Mouse (Mus musculus) embryonic stem cell, embryonic (primary cell): ENCODE results near the gene Ccdc181.

Experiments used
- CTCF ChIA-PET, 4 experiments: fragments of 300-600 bp in 2 of 4; fragments of 350-600 bp in 2 of 4; sonication (Branson Sonifier 250); formaldehyde crosslinking; loops; one replicate each; lab custom pipeline; 2022; ENCODE audit warnings: inconsistent platforms in 2 of 4; lab: Charles Lee
- POLR2A ChIA-PET, 4 experiments: fragments of 300-600 bp in 2 of 4; fragments of 350-600 bp in 2 of 4; sonication (Branson Sonifier 250); formaldehyde crosslinking; loops; one replicate each; lab custom pipeline; 2022; ENCODE audit warnings: antibody characterized with exemption in 4 of 4, inconsistent platforms in 1 of 4; lab: Charles Lee

Ccdc181 gene

GRCm38 (mm10) chr1:164316697-164317096, 41.3 kb downstream of the Ccdc181 start:
- ChIA-PET POLR2A (interaction anchor here in 3 of 4 experiments (0.7 to 1.6 kb wide), 7 partner anchors 9 to 312 kb away, joined by 3 to 6 read pairs (median 4); partner anchors contain the start of genes Blzf1 (in 2 of the 3) and Slc19a2 (in 1 of the 3)), CTCF (interaction anchor here (0.5 to 2.6 kb wide), 45 partner anchors 9 to 1425 kb away, joined by 3 to 22 read pairs (median 4); partner anchors contain the start of genes Blzf1 (in 3 of the 4), Atp1b1 (in 1 of the 4), Ccdc181 (in 1 of the 4) and F5 (in 1 of the 4))

- ChIA-PET CTCF (interaction anchor here in 3 of 4 experiments (0.6 to 2.6 kb wide), 17 partner anchors 10 to 803 kb away, joined by 3 to 22 read pairs (median 4); partner anchors contain the start of gene F5 (in 1 of the 3)), POLR2A (interaction anchor here in 2 of 4 experiments (1.4 to 1.6 kb wide), 3 partner anchors 10 to 61 kb away, joined by 3 to 6 read pairs (median 3); partner anchors contain the start of gene Blzf1 (in 1 of the 2))
Observed at GRCm38 (mm10) chr1:164317261-164317660, 41.9 kb downstream of the Ccdc181 start.

- ChIA-PET CTCF (no interaction called here), POLR2A (interaction anchor here in 2 of 4 experiments (0.5 to 1.4 kb wide), 3 partner anchors 11 to 59 kb away, joined by 3 to 12 read pairs (median 3); partner anchors contain the start of gene Blzf1 (in 1 of the 2))
Observed at GRCm38 (mm10) chr1:164318474-164318873, 43.1 kb downstream of the Ccdc181 start.

- CTCF ChIA-PET = interaction anchor here in 2 of 4 experiments (0.6 to 1.1 kb wide), 2 partner anchors 135 to 801 kb away, joined by 4 to 5 read pairs; no protein-coding TSS in a partner anchor
Observed at GRCm38 (mm10) chr1:164319542-164320140, 44.3 kb downstream of the Ccdc181 start.

GRCm38 (mm10) chr1:164320731-164321130, 45.3 kb downstream of the Ccdc181 start:
- ChIA-PET CTCF (interaction anchor here in 3 of 4 experiments (0.6 to 1.1 kb wide), 3 partner anchors 76 to 812 kb away, joined by 3 to 4 read pairs (median 4); no protein-coding TSS in a partner anchor), POLR2A (interaction anchor here in 3 of 4 experiments (0.5 to 2.6 kb wide), 18 partner anchors 8 to 812 kb away, joined by 3 to 13 read pairs (median 5); partner anchors contain the start of genes Atp1b1 (in 2 of the 3) and Blzf1 (in 2 of the 3))

More at GRCm38 (mm10) chr1:164319542-164320140, 44.3 kb downstream of the Ccdc181 start:
- POLR2A ChIA-PET = interaction anchor here (0.5 to 2.6 kb wide), 15 partner anchors 8 to 813 kb away, joined by 3 to 13 read pairs (median 4); partner anchors contain the start of gene Blzf1 (in 3 of the 4)

GRCm38 (mm10) chr1:164321408-164321807, 46.0 kb downstream of the Ccdc181 start:
- POLR2A ChIA-PET = interaction anchor here in 3 of 4 experiments (0.5 to 2.6 kb wide), 15 partner anchors 9 to 830 kb away, joined by 3 to 9 read pairs (median 5); partner anchors contain the start of genes Atp1b1 (in 2 of the 3) and Blzf1 (in 1 of the 3)
- CTCF ChIA-PET = no interaction called here

GRCm38 (mm10) chr1:164322987-164323650, 47.7 kb downstream of the Ccdc181 start:
- CTCF ChIA-PET = interaction anchor here in 1 of 4 experiments (0.6 kb wide), 1 partner anchor 280 kb away, joined by 3 read pairs; no protein-coding TSS in a partner anchor
- POLR2A ChIA-PET = interaction anchor here in 2 of 4 experiments (0.6 to 1.3 kb wide), 5 partner anchors 10 to 135 kb away, joined by 3 to 5 read pairs (median 3); partner anchors contain the start of genes Atp1b1 (in 1 of the 2), Blzf1 (in 1 of the 2) and Ccdc181 (in 1 of the 2)

- POLR2A ChIA-PET = no interaction called here
- CTCF ChIA-PET = interaction anchor here in 3 of 4 experiments (0.6 to 0.7 kb wide), 4 partner anchors 9 to 1265 kb away, joined by 3 to 6 read pairs (median 4); no protein-coding TSS in a partner anchor
Observed at GRCm38 (mm10) chr1:164324221-164324620, 48.8 kb downstream of the Ccdc181 start.

- POLR2A ChIA-PET = no interaction called here
- CTCF ChIA-PET = interaction anchor here (0.6 to 1.1 kb wide), 5 partner anchors 8 to 1265 kb away, joined by 3 to 6 read pairs (median 4); no protein-coding TSS in a partner anchor
Observed at GRCm38 (mm10) chr1:164324878-164325277, 49.5 kb downstream of the Ccdc181 start.

- POLR2A ChIA-PET = interaction anchor here in 2 of 4 experiments (0.5 to 1.0 kb wide), 3 partner anchors 19 to 337 kb away, joined by 3 to 5 read pairs (median 3); no protein-coding TSS in a partner anchor
Observed at GRCm38 (mm10) chr1:164326600-164327155, 51.3 kb downstream of the Ccdc181 start.

GRCm38 (mm10) chr1:164327764-164328163, 52.4 kb downstream of the Ccdc181 start:
- POLR2A ChIA-PET = interaction anchor here in 2 of 4 experiments (0.6 to 1.4 kb wide), 5 partner anchors 8 to 785 kb away, joined by 3 to 4 read pairs (median 4); partner anchors contain the start of gene Atp1b1 (in 1 of the 2)

More at GRCm38 (mm10) chr1:164326600-164327155, 51.3 kb downstream of the Ccdc181 start:
- CTCF ChIA-PET = interaction anchor here in 3 of 4 experiments (1.3 to 3.0 kb wide), 5 partner anchors 10 to 142 kb away, joined by 3 to 22 read pairs (median 7); no protein-coding TSS in a partner anchor

GRCm38 (mm10) chr1:164332559-164332958, 57.2 kb downstream of the Ccdc181 start:
- POLR2A ChIA-PET = interaction anchor here in 2 of 4 experiments (0.6 to 1.8 kb wide), 4 partner anchors 10 to 118 kb away, joined by 3 to 5 read pairs (median 4); no protein-coding TSS in a partner anchor
- CTCF ChIA-PET = interaction anchor here in 1 of 4 experiments (0.5 kb wide), 1 partner anchor 17 kb away, joined by 3 read pairs; no protein-coding TSS in a partner anchor

More at GRCm38 (mm10) chr1:164327764-164328163, 52.4 kb downstream of the Ccdc181 start:
- CTCF ChIA-PET = interaction anchor here (0.7 to 3.0 kb wide), 9 partner anchors 11 to 786 kb away, joined by 3 to 22 read pairs (median 4); no protein-coding TSS in a partner anchor

- CTCF ChIA-PET = interaction anchor here in 2 of 4 experiments (0.7 to 1.1 kb wide), 2 partner anchors 19 to 940 kb away, joined by 3 read pairs; no protein-coding TSS in a partner anchor
- POLR2A ChIA-PET = interaction anchor here in 2 of 4 experiments (1.0 to 1.4 kb wide), 2 partner anchors 10 to 797 kb away, joined by 3 to 5 read pairs; no protein-coding TSS in a partner anchor
Observed at GRCm38 (mm10) chr1:164335435-164335834, 60.0 kb downstream of the Ccdc181 start.

GRCm38 (mm10) chr1:164335846-164336245, 60.5 kb downstream of the Ccdc181 start:
- POLR2A ChIA-PET = interaction anchor here in 2 of 4 experiments (1.0 to 1.4 kb wide), 2 partner anchors 10 to 796 kb away, joined by 3 to 5 read pairs; no protein-coding TSS in a partner anchor
- CTCF ChIA-PET = interaction anchor here in 1 of 4 experiments (0.7 kb wide), 1 partner anchor 940 kb away, joined by 3 read pairs; no protein-coding TSS in a partner anchor
